Mouse (Mus musculus): Measurements from ENCODE around the gene Plp1. TPM values are rescaled to one million over a fixed set of nuclear protein-coding genes. Genes with fewer than 3 reads are reported as not detected.

Plp1 gene
- 10 to 100 TPM; 19.2 to 19.7 TPM for total RNA-seq (2021)
- long read RNA-seq, experiment 1, full-length matches to known transcripts: 36 of 44 reads
- long read RNA-seq, experiment 1, partial matches to known transcripts: 3 of 44 reads
- long read RNA-seq, experiment 1, other reads (novel, unspliced or antisense): 5 of 44 reads
- long read RNA-seq, experiment 2, full-length matches to known transcripts: 5 of 5 reads
- long read RNA-seq, experiment 2, partial matches to known transcripts: 0 of 5 reads
- long read RNA-seq, experiment 2, other reads (novel, unspliced or antisense): 0 of 5 reads

DNA sequence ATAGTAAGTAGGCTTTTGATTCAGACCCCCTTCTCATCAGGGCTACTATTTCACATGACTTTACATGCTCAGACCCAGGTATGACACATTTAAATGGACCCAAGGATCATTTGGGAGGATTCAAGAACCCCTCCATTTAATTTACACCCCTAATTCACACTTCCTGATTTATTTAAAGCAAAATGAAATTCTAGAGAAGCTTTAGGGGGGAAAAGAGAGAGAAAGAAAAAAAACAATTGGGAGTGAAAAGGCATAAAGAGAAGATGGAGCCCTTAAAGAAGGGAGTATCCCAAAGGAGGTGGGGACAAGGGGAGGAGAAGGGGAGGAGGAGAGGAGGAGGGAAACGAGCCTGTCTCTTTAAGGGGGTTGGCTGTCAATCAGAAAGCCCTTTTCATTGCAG lies at the start of gene Plp1:
TSS of gene Plp1 (plus strand) at position 301 of the 400 bp plus-strand sequence.
- no peak for DNase-seq (ENCODE audit: low spot score in 2 of 2)

DNA sequence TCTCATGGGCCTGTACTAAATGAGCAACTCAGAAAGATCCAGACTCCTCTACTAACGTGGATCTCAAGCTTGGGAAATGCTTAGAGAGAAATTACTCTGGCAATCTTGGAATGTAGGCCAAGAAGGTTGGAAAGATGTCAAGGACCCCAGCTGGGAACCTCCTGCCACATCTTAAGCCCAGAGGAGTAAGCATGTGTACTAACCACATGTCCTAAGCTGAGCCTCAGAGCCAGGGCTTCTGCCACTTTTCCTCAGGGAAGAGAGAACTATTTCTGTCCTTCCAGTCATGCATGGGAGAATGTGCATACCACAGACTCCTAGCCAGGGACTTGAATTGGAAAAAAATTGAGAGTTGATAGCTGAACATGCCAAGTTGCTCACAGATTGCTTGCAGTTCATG lies 49.4 kb upstream of the Plp1 start:
- DNase-seq (ENCODE audit: low spot score in 2 of 2): no peak

DNA sequence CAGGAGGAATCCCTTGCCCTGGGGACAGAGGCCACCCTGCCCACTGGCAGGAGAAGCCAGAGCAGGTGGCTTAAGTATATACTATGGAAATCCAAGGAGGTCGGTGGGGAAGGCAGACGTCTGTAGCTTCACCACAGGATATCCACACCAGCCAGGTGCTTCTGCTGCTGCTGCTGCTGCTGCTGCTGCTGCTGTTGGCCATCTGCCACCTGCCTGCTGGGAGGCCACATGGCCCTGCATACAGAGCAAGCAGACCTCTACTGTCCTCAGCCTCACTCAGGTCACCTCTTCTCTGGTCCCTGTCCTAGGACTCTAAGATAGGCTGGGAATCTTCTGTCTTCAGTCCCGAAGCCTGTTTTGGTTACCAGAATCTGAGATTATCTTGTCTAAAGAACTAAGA lies 44.4 kb upstream of the Plp1 start:
- DNase-seq (ENCODE audit: low spot score in 2 of 2): no peak

DNA sequence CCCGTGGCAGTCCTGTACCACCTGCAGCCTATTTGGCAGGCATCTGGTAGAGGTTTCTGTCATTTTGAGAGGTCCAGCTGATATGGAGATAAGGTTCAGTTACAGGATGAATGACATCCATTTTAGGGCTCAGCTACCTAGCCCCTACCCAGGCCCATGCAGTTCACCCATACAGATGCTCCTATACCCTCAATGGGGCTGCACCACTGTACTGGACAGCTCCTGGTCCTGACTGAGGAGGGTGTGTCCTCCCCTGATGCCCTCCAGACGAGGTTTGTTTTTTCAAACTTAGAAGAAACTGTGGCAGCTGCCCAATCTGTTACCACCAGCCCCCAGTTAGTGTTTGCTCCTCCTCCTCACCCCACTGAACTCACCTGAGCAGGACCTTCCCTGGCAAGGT lies 43.2 kb upstream of the Plp1 start:
- no peak for DNase-seq (ENCODE audit: low spot score in 2 of 2)

DNA sequence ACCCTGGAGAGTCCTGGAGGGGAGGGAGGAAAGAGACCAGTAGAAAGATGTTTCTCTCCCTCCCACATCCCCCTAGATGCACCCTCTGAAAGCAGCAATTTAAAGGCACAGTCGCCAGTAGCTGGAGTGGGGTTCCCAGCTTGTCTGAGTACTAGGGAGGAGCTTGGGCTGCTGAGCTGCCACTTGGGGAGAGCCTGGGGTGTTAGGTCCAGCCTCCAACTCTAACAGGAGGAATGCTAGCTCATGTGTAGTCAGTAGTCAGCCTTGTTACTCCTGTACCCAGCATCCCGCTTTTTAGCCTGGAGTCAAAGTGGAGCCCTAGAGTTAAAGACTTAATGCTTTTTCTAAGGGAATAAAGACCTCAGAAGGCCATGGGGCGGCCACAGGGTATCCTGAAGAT lies 42.4 kb upstream of the Plp1 start, which contains the start of gene Glra4:
TSS of gene Glra4 (minus strand) at position 101 of the 400 bp plus-strand sequence.
- no peak for DNase-seq (ENCODE audit: low spot score in 2 of 2)

DNA sequence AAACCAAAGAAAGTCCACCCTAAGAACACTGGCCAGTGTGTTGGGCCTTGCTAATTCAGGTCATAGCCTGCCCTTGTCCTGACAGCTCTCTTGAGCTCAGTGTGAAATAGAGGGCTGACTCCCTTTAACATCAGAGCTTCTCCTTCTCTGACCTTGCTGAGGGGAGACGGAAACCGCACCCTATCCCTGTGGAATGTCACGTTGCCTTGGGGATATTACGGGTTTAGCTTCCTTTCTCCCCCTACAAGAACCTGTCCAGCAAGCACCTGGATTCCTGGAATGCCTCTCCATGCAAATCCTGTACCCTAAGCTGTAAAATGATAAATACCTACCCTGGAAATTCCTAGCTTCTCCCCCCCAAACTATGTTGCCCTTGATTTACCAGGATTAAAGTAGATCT lies 33.0 kb upstream of the Plp1 start:
- no peak for DNase-seq (ENCODE audit: low spot score in 2 of 2)

DNA sequence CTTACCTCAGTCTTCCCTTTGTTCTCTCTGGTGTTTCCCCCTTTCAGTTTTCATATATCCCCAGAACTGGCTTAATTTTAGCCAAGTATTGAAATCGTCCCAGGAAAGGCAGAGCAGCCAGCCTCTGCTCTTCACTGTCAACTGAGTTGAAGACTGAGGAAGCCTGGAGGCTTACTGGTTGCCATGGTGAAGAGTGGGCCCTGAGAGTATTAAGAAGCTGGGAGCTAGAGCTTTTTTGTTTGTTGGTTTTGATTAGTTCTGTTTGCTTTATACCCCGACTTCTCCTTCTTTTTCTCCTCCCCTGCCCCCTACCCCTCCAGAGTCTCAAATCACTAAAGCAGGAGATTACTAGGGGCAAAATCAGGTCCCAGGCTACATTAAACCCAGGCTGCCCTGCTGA lies 25.2 kb upstream of the Plp1 start:
- DNase-seq (ENCODE audit: low spot score in 2 of 2): no peak

DNA sequence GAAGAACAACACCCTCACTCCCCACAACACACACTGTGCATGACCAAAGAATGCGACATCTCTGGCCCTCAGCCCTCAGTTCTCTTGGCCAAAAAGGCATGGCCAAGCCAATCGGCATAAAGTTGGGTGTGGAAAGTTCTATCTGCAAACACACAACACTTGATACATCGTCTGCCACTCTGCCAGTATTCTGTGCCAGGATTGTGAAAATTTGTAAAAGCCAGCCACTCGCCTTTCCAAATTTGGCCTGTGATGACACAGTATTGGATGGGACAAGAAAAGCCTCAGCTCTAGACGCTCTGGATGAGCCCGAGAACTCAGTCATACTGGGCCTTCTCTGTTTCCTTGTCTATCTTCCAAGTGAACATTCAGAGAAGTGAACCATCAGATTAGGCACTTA lies 2.7 kb upstream of the Plp1 start:
- DNase-seq (ENCODE audit: low spot score in 2 of 2): peak in 1 of 2 experiments; percentile 7

DNA sequence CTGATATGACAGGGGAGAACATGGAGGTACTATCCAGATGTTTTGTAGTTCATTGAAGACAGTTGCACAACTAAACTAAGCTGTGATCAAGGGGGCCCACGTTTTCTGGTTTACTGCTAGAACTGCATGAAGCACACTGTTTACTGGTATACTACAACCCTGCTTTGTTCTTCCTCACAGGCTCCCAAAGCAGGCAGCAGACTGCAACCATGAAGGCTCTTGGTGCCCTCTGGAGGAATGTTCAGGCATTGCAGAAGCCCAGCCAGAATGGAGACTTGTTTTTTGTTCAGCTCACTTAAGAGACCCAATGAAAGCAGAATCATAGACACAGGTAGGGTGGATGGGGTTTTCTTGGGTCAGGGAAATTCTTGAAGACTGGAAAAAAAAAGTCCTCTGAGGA lies 2.2 kb upstream of the Plp1 start:
- DNase-seq (ENCODE audit: low spot score in 2 of 2): peak in 1 of 2 experiments; percentile 59

DNA sequence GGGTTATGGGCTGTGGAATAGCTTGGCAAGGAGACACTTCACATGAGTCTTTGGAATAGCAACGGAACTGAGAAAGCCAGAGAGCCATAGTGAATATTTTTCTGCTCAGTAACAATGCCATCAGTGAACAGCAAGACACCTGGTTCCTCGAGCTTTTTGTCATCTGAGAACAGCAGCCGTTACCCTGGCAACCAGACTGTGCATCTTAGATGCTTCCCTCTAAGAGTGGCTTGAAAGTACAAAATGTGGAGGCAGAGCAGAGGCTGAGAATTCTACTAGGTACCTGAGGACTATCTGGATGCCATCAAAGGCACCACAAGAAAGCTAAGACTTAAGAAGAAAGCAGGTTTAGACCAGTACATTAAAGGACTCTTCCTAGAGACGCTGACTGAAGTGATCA lies 2.5 kb downstream of the Plp1 start:
- no peak for DNase-seq (ENCODE audit: low spot score in 2 of 2)

DNA sequence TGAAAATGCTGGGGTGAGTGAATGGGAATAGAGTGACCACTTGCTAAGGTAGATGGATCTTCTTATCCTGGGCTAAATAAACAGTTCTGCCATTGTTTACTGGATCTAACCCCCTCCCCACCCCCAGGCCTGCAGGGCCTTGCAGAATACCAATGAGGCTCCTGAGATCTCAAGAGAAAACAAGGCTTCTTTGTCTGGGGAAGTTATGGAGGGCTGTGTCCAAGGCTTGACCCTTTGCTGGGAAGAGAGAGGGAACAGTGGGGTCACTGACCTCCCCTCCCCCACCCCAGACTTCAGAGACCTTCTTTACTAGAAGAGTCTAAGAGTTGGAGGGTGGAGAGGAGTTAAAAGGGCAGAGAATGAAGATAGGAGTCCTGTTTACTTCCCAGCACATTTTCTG lies 6.1 kb downstream of the Plp1 start:
- no peak for DNase-seq (ENCODE audit: low spot score in 2 of 2)

DNA sequence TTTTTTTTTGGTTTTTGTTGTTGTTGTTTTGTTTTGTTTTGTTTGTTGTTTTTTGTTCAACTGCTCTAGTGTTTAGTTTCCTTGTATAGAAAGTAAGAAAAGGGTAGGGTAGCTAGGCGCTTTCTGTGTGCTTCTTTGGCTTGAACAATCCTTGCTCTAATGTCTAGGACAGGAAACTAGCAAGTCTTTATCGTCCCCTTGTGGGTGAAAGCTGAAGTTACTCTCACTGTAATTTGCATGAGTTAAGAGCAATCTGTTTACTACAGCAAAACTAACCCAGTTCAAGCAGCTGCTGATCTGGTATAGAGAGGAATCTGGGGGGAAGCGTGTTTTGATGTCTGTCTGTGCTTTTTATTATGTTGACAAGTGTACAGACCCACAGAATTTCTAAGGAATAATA lies 27.8 kb downstream of the Plp1 start:
- no peak for DNase-seq (ENCODE audit: low spot score in 2 of 2)

DNA sequence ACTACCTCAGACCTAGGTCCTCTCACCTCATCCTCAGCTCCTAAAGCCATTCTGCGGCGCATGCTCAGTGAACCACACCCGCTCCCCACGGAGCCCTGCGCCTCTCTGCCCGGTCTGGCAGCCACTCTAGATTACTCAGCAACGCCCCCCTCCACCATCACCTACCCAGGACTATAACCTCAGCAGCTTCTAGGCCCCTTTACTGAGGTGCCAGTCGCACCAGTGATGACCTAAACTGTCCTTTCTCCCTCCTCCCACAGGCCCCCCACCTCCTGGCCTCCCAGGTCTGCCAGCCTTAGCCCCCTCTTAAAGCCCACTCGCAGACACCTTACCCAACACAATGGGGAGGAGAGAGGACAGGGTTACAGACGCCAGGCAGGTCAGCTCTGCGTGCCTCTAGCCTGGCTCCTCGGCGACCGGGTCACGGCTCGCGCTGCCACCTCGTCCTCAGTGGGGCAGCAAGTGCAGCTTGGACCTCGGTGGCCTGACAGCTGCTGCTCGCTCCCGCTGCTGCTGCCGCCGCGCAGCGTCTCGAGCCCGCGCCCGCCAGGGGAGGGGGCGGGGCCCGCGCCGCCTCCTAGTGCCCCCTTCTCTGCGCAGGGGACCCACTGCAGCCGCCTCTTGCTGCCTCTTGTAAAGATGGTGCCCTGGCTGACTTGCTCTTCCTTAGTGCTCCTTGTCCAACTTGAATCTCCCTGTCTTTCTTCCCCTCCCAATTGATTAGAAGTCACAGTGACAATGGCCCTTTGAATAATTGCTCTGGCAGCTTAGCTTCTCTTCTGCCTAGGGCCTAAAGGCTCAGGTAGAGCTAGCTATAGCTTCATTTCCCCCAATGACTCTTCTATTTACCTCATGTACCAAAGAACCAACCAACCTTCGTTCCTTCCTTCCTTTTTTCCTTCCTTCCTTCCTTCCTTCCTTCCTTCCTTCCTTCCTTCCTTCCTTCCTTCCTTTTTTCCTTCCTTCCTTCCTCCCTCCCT lies 45.9 kb downstream of the Plp1 start, which contains the start of gene Rab9b:
TSS of gene Rab9b (minus strand) at position 695 of the 980 bp plus-strand sequence.
- peak in 1 of 2 experiments; percentile 7 for DNase-seq (ENCODE audit: low spot score in 2 of 2)

Other genes with a start within 250 kb of the Plp1 start
- gene Tceal3, start 231.8 kb upstream of the Plp1 start, total RNA-seq (2021): 10 to 100 TPM; 20.5 to 42.4 TPM
- gene Tceal1, start 114.7 kb upstream of the Plp1 start, total RNA-seq (2021): 10 to 100 TPM; 10.7 to 12.7 TPM
- 100 to 1,000 TPM; 330 to 342 TPM for gene Morf4l2, start 79.0 kb upstream of the Plp1 start, total RNA-seq (2021)
- not detected for gene Glra4, start 42.5 kb upstream of the Plp1 start, total RNA-seq (2021)
- gene Rab9b, start 46.1 kb downstream of the Plp1 start, total RNA-seq (2021): under 1 TPM; 0.21 to 0.54 TPM
- gene H2bfm, start 104.7 kb downstream of the Plp1 start, total RNA-seq (2021): not detected
- gene Tmsb15b2, start 152.8 kb downstream of the Plp1 start, total RNA-seq (2021): 10 to 100 TPM in 1 of 2 experiments, 1 to 10 TPM in 1; 5.6 to 22.0 TPM
- under 1 TPM in 1 of 2 experiments, not detected in 1; 0.78 TPM for gene Tmsb15l, start 154.2 kb downstream of the Plp1 start, total RNA-seq (2021)
- gene Tmsb15b1, start 154.2 kb downstream of the Plp1 start, total RNA-seq (2021): 1 to 10 TPM; 1.5 to 5.1 TPM
- gene Zcchc18, start 170.5 kb downstream of the Plp1 start, total RNA-seq (2021): under 1 TPM; 0.22 to 0.39 TPM
- 1 to 10 TPM; 5.9 to 8.3 TPM for gene Slc25a53, start 215.6 kb downstream of the Plp1 start, total RNA-seq (2021)
- 1 to 10 TPM; 4.5 to 5.6 TPM for gene Fam199x, start 226.9 kb downstream of the Plp1 start, total RNA-seq (2021)

Measured in gastrocnemius, postnatal 4 days (tissue).